Mouse (Mus musculus) kidney, embryonic 14.5 days (tissue): ENCODE results near the gene Dnah7b. TPM values are rescaled to one million over a fixed set of nuclear protein-coding genes. Genes with fewer than 3 reads are reported as not detected.
"Not testable (repeated sequence)": the region's sequence is repeated elsewhere in the genome, so short reads cannot be mapped to it uniquely, and the experiment has no call there.

ENCODE experiments used
- ATAC-seq: fragments of 200-750 bp; cut with Nextera tagmentation; 2 replicates; pipeline ENCODE4 v1.8.0; 2017; ENCODE audit warnings: moderate number of reproducible peaks, mild to moderate bottlenecking, moderate TSS enrichment, moderate library complexity; ENCODE audit not compliant: low FRiP score, low TSS enrichment
- H3K27ac ChIP-seq: fragments of 300-500 bp; sonication (generic); 2 replicates; pipeline ENCODE4 v1.5.1; 2014; ENCODE audit warnings: low read depth, mild to moderate bottlenecking, low read length, moderate library complexity, mixed read lengths
- H3K27me3 ChIP-seq: fragments of 300-500 bp; sonication (generic); 2 replicates; pipeline ENCODE4 v1.6.1; 2014; ENCODE audit warnings: mild to moderate bottlenecking, low read length; ENCODE audit not compliant: control insufficient read depth, insufficient read depth
- H3K36me3 ChIP-seq: fragments of 300-500 bp; sonication (generic); 2 replicates; pipeline ENCODE4 v1.6.1; 2014; ENCODE audit warnings: low read length, mixed read lengths; ENCODE audit not compliant: control insufficient read depth, insufficient read depth
- H3K4me1 ChIP-seq: fragments of 300-500 bp; sonication (generic); 2 replicates; pipeline ENCODE4 v1.6.1; 2014; ENCODE audit warnings: low read length, mixed read lengths; ENCODE audit not compliant: control insufficient read depth, insufficient read depth
- H3K4me2 ChIP-seq: fragments of 300-500 bp; sonication (generic); replicated peaks from 2 replicates; pipeline ENCODE4 v1.6.1; 2014; ENCODE audit warnings: low read depth, mild to moderate bottlenecking, low read length
- H3K4me3 ChIP-seq: fragments of 300-500 bp; sonication (generic); 2 replicates; pipeline ENCODE4 v1.5.1; 2014; ENCODE audit warnings: mild to moderate bottlenecking, low read length
- H3K9ac ChIP-seq: fragments of 300-500 bp; sonication (generic); 2 replicates; pipeline ENCODE4 v1.6.1; 2014; ENCODE audit warnings: low read depth, mild to moderate bottlenecking, low read length, moderate library complexity
- H3K9me3 ChIP-seq: fragments of 300-500 bp; sonication (generic); 2 replicates; pipeline ENCODE4 v1.6.1; 2016; ENCODE audit warnings: low read length; ENCODE audit not compliant: control insufficient read depth
- WGBS: fragments of 180-500 bp; shearing (Covaris S2); extraction: QIAGEN DNeasy Blood & Tissue Kit; methylation state at CpG from one replicate; pipeline ENCODE4 v1.1.7; 2014; 5-methylcytosine and 5-hydroxymethylcytosine counted together
- polyA plus RNA-seq: library from polyadenylated mRNA; unstranded; fragments of >200 nt; fragmentation: Nextera tagmentation; extraction: Ambion mirVana; gene quantifications from 2 replicates; pipeline ENCODE4 v1.2.1, GENCODE M21; 2014

The Dnah7b gene
- polyA plus RNA-seq, 1 experiment from 2014 or later = 3.5 TPM

- WGBS = 75% methylated on average over 2 of the region's 2 CpGs
- not testable (repeated sequence) for H3K27ac ChIP-seq, H3K4me1 ChIP-seq, H3K4me2 ChIP-seq, H3K4me3 ChIP-seq, ATAC-seq, H3K36me3 ChIP-seq, H3K9ac ChIP-seq, H3K9me3 ChIP-seq, H3K27me3 ChIP-seq
Observed at GRCm38 (mm10) chr1:46278057-46278910, 212.2 kb downstream of the Dnah7b start.

- H3K27me3 ChIP-seq, H3K4me1 ChIP-seq, H3K27ac ChIP-seq, ATAC-seq, H3K4me2 ChIP-seq, H3K9me3 ChIP-seq, H3K9ac ChIP-seq, H3K4me3 ChIP-seq, H3K36me3 ChIP-seq: not testable (repeated sequence)
- 85% methylated on average over 1 of the region's 1 CpGs for WGBS
Observed at GRCm38 (mm10) chr1:46278911-46279565, 212.9 kb downstream of the Dnah7b start.

GRCm38 (mm10) chr1:46294451-46294850, 228.3 kb downstream of the Dnah7b start:
- not testable (repeated sequence) for H3K36me3 ChIP-seq, H3K4me2 ChIP-seq, H3K9ac ChIP-seq, ATAC-seq, H3K27ac ChIP-seq, H3K9me3 ChIP-seq, H3K4me1 ChIP-seq, H3K27me3 ChIP-seq, H3K4me3 ChIP-seq
- WGBS = 61% methylated on average over 2 of the region's 2 CpGs

- not testable (repeated sequence) for H3K27ac ChIP-seq, H3K9ac ChIP-seq, H3K4me1 ChIP-seq, H3K4me3 ChIP-seq, H3K4me2 ChIP-seq, H3K27me3 ChIP-seq, ATAC-seq, H3K36me3 ChIP-seq, H3K9me3 ChIP-seq
Observed at GRCm38 (mm10) chr1:46325942-46326341, 259.8 kb downstream of the Dnah7b start.

- not testable (repeated sequence) for H3K4me3 ChIP-seq, H3K27ac ChIP-seq
Observed at GRCm38 (mm10) chr1:46345301-46345700, 279.2 kb downstream of the Dnah7b start.

GRCm38 (mm10) chr1:46380641-46381040, 314.5 kb downstream of the Dnah7b start:
- ATAC-seq, H3K4me2 ChIP-seq, H3K36me3 ChIP-seq, H3K4me1 ChIP-seq, H3K4me3 ChIP-seq, H3K9me3 ChIP-seq, H3K27ac ChIP-seq, H3K27me3 ChIP-seq, H3K9ac ChIP-seq: not testable (repeated sequence)
- WGBS = 95% methylated on average over 3 of the region's 3 CpGs

More at GRCm38 (mm10) chr1:46345301-46345700, 279.2 kb downstream of the Dnah7b start:
- not testable (repeated sequence) for H3K36me3 ChIP-seq, H3K9ac ChIP-seq, H3K9me3 ChIP-seq, H3K4me2 ChIP-seq, ATAC-seq, H3K4me1 ChIP-seq, H3K27me3 ChIP-seq
- WGBS = 84% methylated on average over 3 of the region's 3 CpGs

- not testable (repeated sequence) for H3K9me3 ChIP-seq, H3K27ac ChIP-seq, H3K9ac ChIP-seq, ATAC-seq, H3K4me3 ChIP-seq, H3K4me1 ChIP-seq, H3K27me3 ChIP-seq, H3K36me3 ChIP-seq, H3K4me2 ChIP-seq
- 85% methylated on average over 3 of the region's 4 CpGs for WGBS
Observed at GRCm38 (mm10) chr1:46394681-46395297, 328.7 kb downstream of the Dnah7b start.

GRCm38 (mm10) chr1:46408324-46409115, 342.4 kb downstream of the Dnah7b start:
- no peaks in the 10 kb centered on the region for H3K9me3 ChIP-seq
- no peak overlapping the region for H3K4me2 ChIP-seq
- no peaks in the 10 kb centered on the region for H3K27me3 ChIP-seq
- no peak overlapping the region for H3K27ac ChIP-seq
- H3K4me3 ChIP-seq = no peak overlapping the region
- ATAC-seq = no peak
- WGBS = 74% methylated on average over 6 of the region's 6 CpGs
- H3K36me3 ChIP-seq = no peaks in the 10 kb centered on the region
- no peak overlapping the region for H3K9ac ChIP-seq
- H3K4me1 ChIP-seq = no peaks in the 10 kb centered on the region
